Mouse (Mus musculus) embryonic fibroblast, embryonic 13.5 days (primary cell): ENCODE results near the gene Lgals2.
A peak's percentile ranks its signal among the peaks of the same experiment; 100 is the strongest.

Experiments
- CTCF ChIP-seq: IDR thresholded peaks from 2 replicates; pipeline ENCODE4 v1.5.1; 2011; ENCODE audit warnings: mild to moderate bottlenecking, control low read depth, low read length, moderate library complexity, borderline replicate concordance; ENCODE audit not compliant: insufficient read depth
- POLR2A ChIP-seq: IDR thresholded peaks from 2 replicates; pipeline ENCODE4 v1.6.1; 2011; ENCODE audit warnings: low read depth, mild to moderate bottlenecking, control low read depth, low read length, moderate library complexity

DNA sequence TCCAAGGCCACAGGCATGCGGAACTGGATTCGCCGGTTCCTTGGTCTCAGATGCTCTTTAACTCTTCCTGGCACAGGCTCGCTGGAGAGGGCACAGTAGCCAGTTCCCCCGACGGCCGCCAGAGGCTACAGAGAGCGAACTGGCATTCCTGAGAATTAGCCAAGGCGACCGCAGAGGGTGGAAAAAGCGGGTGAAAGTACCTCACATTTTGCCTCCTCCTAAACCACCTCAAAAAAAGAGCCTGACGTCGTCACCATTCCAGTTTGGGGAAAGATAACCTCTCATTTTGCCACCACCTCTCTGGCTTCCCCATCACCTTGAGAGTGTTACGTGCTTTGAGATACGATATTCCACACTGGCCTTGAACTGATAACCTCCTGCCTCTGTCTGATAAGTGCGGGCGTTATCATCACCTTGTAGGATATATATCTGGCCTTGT, 20.9 kb upstream of the Lgals2 start:
- peak; percentile 50 for TF ChIP-seq POLR2A
- peak; percentile 34; the same call in 1 of the 2 replicates for TF ChIP-seq CTCF
